Mouse (Mus musculus) midbrain, embryonic 15.5 days (tissue): ENCODE results near the gene Cab39. TPM values are rescaled to one million over a fixed set of nuclear protein-coding genes. Genes with fewer than 3 reads are reported as not detected.
"Not testable (repeated sequence)": the region's sequence is repeated elsewhere in the genome, so short reads cannot be mapped to it uniquely, and the experiment has no call there.

Experiments
- ATAC-seq: fragments of 200-750 bp; cut with Nextera tagmentation; replicated peaks from 2 replicates; pipeline ENCODE4 v1.8.0; 2017; ENCODE audit warnings: moderate TSS enrichment
- H3K27ac ChIP-seq: fragments of 300-500 bp; sonication (generic); 2 replicates; pipeline ENCODE4 v1.5.1; 2015; ENCODE audit warnings: mild to moderate bottlenecking, inconsistent platforms
- H3K27me3 ChIP-seq: fragments of 300-500 bp; sonication (generic); replicated peaks from 2 replicates; pipeline ENCODE4 v1.6.1; 2015; ENCODE audit warnings: inconsistent platforms
- H3K36me3 ChIP-seq: fragments of 300-500 bp; sonication (generic); replicated peaks from 2 replicates; pipeline ENCODE4 v1.6.1; 2015; ENCODE audit warnings: inconsistent platforms
- H3K4me1 ChIP-seq: fragments of 300-500 bp; sonication (generic); 2 replicates; pipeline ENCODE4 v1.6.1; 2015; ENCODE audit warnings: inconsistent platforms
- H3K4me2 ChIP-seq: fragments of 300-500 bp; sonication (generic); 2 replicates; pipeline ENCODE4 v1.6.1; 2015; ENCODE audit warnings: inconsistent platforms, mild to moderate bottlenecking, moderate library complexity
- H3K4me3 ChIP-seq: fragments of 300-500 bp; sonication (generic); 2 replicates; pipeline ENCODE4 v1.5.1; 2015; ENCODE audit warnings: mild to moderate bottlenecking, inconsistent platforms
- H3K9ac ChIP-seq: fragments of 300-500 bp; sonication (generic); 2 replicates; pipeline ENCODE4 v1.6.1; 2015; ENCODE audit warnings: mild to moderate bottlenecking, inconsistent platforms
- H3K9me3 ChIP-seq: fragments of 300-500 bp; sonication (generic); 2 replicates; pipeline ENCODE4 v1.6.1; 2016; ENCODE audit warnings: inconsistent platforms
- WGBS: fragments of 180-500 bp; shearing (Covaris S2); methylation state at CpG from one replicate; pipeline ENCODE4 v1.1.7; 2015; ENCODE audit warnings: mixed read lengths; 5-methylcytosine and 5-hydroxymethylcytosine counted together
- polyA plus RNA-seq: library from polyadenylated mRNA; unstranded; fragments of >200 nt; fragmentation: Nextera tagmentation; extraction: Ambion mirVana; gene quantifications from 2 replicates; pipeline ENCODE4 v1.2.1, GENCODE M21; 2015

Cab39 gene
- polyA plus RNA-seq, 1 experiment from 2014 or later = 53.1 TPM

GRCm38 (mm10) chr1:85795196-85795595 lies 2.0 kb downstream of the Cab39 start:
- 53% methylated on average over 3 of the region's 3 CpGs for WGBS
- no peaks in the 10 kb centered on the region for H3K9me3 ChIP-seq
- peak overlapping the region; percentile 12 for H3K4me3 ChIP-seq
- H3K36me3 ChIP-seq = 0 out of 2 replicates have a peak, but pooled peaks cover 2% of the 10 kb centered on the region
- peak overlapping the region; percentile 21; the same call in 1 of the 2 replicates for H3K4me2 ChIP-seq
- no peaks in the 10 kb centered on the region for H3K27me3 ChIP-seq
- peaks cover 28% of the 10 kb centered on the region for H3K4me1 ChIP-seq
- H3K9ac ChIP-seq = no peak overlapping the region
- H3K27ac ChIP-seq = no peak overlapping the region
- ATAC-seq = no peak

- H3K4me1 ChIP-seq = peaks cover 20% of the 10 kb centered on the region
- H3K4me3 ChIP-seq = no peak overlapping the region
- H3K27ac ChIP-seq = no peak overlapping the region
- H3K9me3 ChIP-seq = no peaks in the 10 kb centered on the region
- H3K36me3 ChIP-seq = 0 out of 2 replicates have a peak, but pooled peaks cover 2% of the 10 kb centered on the region
- no peak overlapping the region for H3K4me2 ChIP-seq
- no peaks in the 10 kb centered on the region for H3K27me3 ChIP-seq
- H3K9ac ChIP-seq = no peak overlapping the region
- no peak for ATAC-seq
- 84% methylated on average over 1 of the region's 1 CpGs for WGBS
Measured at GRCm38 (mm10) chr1:85799776-85800175, 6.5 kb downstream of the Cab39 start.

- 86% methylated on average over 1 of the region's 1 CpGs for WGBS
- Histone ChIP-seq H3K9ac (no peak overlapping the region), H3K4me1 (peaks cover 5% of the 10 kb centered on the region; the same call in 1 of the 2 replicates), H3K27me3 (no peaks in the 10 kb centered on the region), H3K4me3 (no peak overlapping the region), H3K9me3 (no peaks in the 10 kb centered on the region), H3K36me3 (no peaks in the 10 kb centered on the region), H3K4me2 (no peak overlapping the region), H3K27ac (no peak overlapping the region)
- ATAC-seq = no peak
Measured at GRCm38 (mm10) chr1:85802517-85802916, 9.3 kb downstream of the Cab39 start.

GRCm38 (mm10) chr1:85804551-85804950 lies 11.3 kb downstream of the Cab39 start:
- WGBS = 95% methylated on average over 8 of the region's 8 CpGs
- Histone ChIP-seq H3K4me1 (peaks cover 2% of the 10 kb centered on the region; the same call in 1 of the 2 replicates), H3K4me3 (no peak overlapping the region), H3K9me3 (no peaks in the 10 kb centered on the region), H3K36me3 (no peaks in the 10 kb centered on the region), H3K9ac (no peak overlapping the region), H3K27ac (no peak overlapping the region), H3K4me2 (no peak overlapping the region), H3K27me3 (no peaks in the 10 kb centered on the region)
- ATAC-seq = no peak

GRCm38 (mm10) chr1:85809256-85809655 lies 16.0 kb downstream of the Cab39 start:
- H3K36me3 ChIP-seq = no peaks in the 10 kb centered on the region
- H3K4me3 ChIP-seq = no peak overlapping the region
- 79% methylated on average over 4 of the region's 4 CpGs for WGBS
- no peaks in the 10 kb centered on the region for H3K9me3 ChIP-seq
- no peak overlapping the region for H3K9ac ChIP-seq
- no peak overlapping the region for H3K4me2 ChIP-seq
- H3K27ac ChIP-seq = no peak overlapping the region
- H3K4me1 ChIP-seq = peaks cover 7% of the 10 kb centered on the region; the same call in 1 of the 2 replicates
- no peak for ATAC-seq
- no peaks in the 10 kb centered on the region for H3K27me3 ChIP-seq

GRCm38 (mm10) chr1:85810343-85810742 lies 17.1 kb downstream of the Cab39 start:
- Histone ChIP-seq H3K27ac (no peak overlapping the region), H3K9me3 (no peaks in the 10 kb centered on the region), H3K9ac (no peak overlapping the region), H3K4me2 (no peak overlapping the region), H3K36me3 (no peaks in the 10 kb centered on the region), H3K4me1 (peaks cover 7% of the 10 kb centered on the region; the same call in 1 of the 2 replicates), H3K27me3 (no peaks in the 10 kb centered on the region), H3K4me3 (no peak overlapping the region)
- WGBS = 82% methylated on average over 2 of the region's 2 CpGs
- no peak for ATAC-seq

GRCm38 (mm10) chr1:85810787-85811186 lies 17.5 kb downstream of the Cab39 start:
- Histone ChIP-seq H3K9ac (no peak overlapping the region), H3K9me3 (no peaks in the 10 kb centered on the region), H3K4me2 (no peak overlapping the region), H3K27me3 (no peaks in the 10 kb centered on the region), H3K36me3 (no peaks in the 10 kb centered on the region), H3K4me3 (no peak overlapping the region), H3K4me1 (peaks cover 7% of the 10 kb centered on the region; the same call in 1 of the 2 replicates), H3K27ac (no peak overlapping the region)
- 92% methylated on average over 2 of the region's 2 CpGs for WGBS
- ATAC-seq = no peak

- peak; percentile 19 for ATAC-seq
- not testable (repeated sequence) for H3K4me3 ChIP-seq, H3K9ac ChIP-seq, H3K27ac ChIP-seq, H3K4me2 ChIP-seq, H3K36me3 ChIP-seq, H3K4me1 ChIP-seq, H3K9me3 ChIP-seq, H3K27me3 ChIP-seq
Measured at GRCm38 (mm10) chr1:85814213-85814612, 21.0 kb downstream of the Cab39 start.

GRCm38 (mm10) chr1:85818121-85818520 lies 24.9 kb downstream of the Cab39 start:
- H3K4me2 ChIP-seq = no peak overlapping the region
- WGBS = 94% methylated on average over 6 of the region's 6 CpGs
- ATAC-seq = no peak
- H3K9me3 ChIP-seq = no peaks in the 10 kb centered on the region
- peaks cover 7% of the 10 kb centered on the region; the same call in 1 of the 2 replicates for H3K4me1 ChIP-seq
- H3K9ac ChIP-seq = no peak overlapping the region
- no peak overlapping the region for H3K4me3 ChIP-seq
- H3K27ac ChIP-seq = no peak overlapping the region
- no peaks in the 10 kb centered on the region for H3K27me3 ChIP-seq
- H3K36me3 ChIP-seq = peaks cover 15% of the 10 kb centered on the region

GRCm38 (mm10) chr1:85819695-85820094 lies 26.5 kb downstream of the Cab39 start:
- no peak for ATAC-seq
- Histone ChIP-seq H3K9me3 (no peaks in the 10 kb centered on the region), H3K36me3 (peaks cover 18% of the 10 kb centered on the region), H3K9ac (no peak overlapping the region), H3K27me3 (no peaks in the 10 kb centered on the region), H3K27ac (no peak overlapping the region), H3K4me3 (no peak overlapping the region), H3K4me2 (no peak overlapping the region), H3K4me1 (no peaks in the 10 kb centered on the region)
- WGBS = 98% methylated on average over 1 of the region's 1 CpGs

GRCm38 (mm10) chr1:85822239-85822638 lies 29.0 kb downstream of the Cab39 start:
- Histone ChIP-seq H3K36me3 (peaks cover 18% of the 10 kb centered on the region), H3K9ac (no peak overlapping the region), H3K9me3 (no peaks in the 10 kb centered on the region), H3K27ac (no peak overlapping the region), H3K4me3 (no peak overlapping the region), H3K27me3 (no peaks in the 10 kb centered on the region), H3K4me2 (no peak overlapping the region), H3K4me1 (no peaks in the 10 kb centered on the region)
- ATAC-seq = no peak
- WGBS = 92% methylated on average over 8 of the region's 8 CpGs

GRCm38 (mm10) chr1:85824905-85825304 lies 31.7 kb downstream of the Cab39 start:
- 85% methylated on average over 3 of the region's 3 CpGs for WGBS
- no peak overlapping the region for H3K4me3 ChIP-seq
- no peak overlapping the region for H3K27ac ChIP-seq

GRCm38 (mm10) chr1:85827166-85827565 lies 33.9 kb downstream of the Cab39 start:
- Histone ChIP-seq H3K4me2 (no peak overlapping the region), H3K9ac (no peak overlapping the region), H3K4me3 (no peak overlapping the region), H3K27ac (no peak overlapping the region), H3K36me3 (peaks cover 6% of the 10 kb centered on the region; the same call in 1 of the 2 replicates), H3K27me3 (no peaks in the 10 kb centered on the region), H3K4me1 (no peaks in the 10 kb centered on the region), H3K9me3 (no peaks in the 10 kb centered on the region)
- no peak for ATAC-seq
- WGBS = 86% methylated on average over 5 of the region's 5 CpGs

More at GRCm38 (mm10) chr1:85824905-85825304, 31.7 kb downstream of the Cab39 start:
- no peaks in the 10 kb centered on the region for H3K9me3 ChIP-seq
- H3K9ac ChIP-seq = no peak overlapping the region
- H3K27me3 ChIP-seq = no peaks in the 10 kb centered on the region
- H3K4me1 ChIP-seq = no peaks in the 10 kb centered on the region
- H3K4me2 ChIP-seq = no peak overlapping the region
- H3K36me3 ChIP-seq = peaks cover 9% of the 10 kb centered on the region; the same call in 1 of the 2 replicates
- no peak for ATAC-seq
